Mouse (Mus musculus): Measurements from ENCODE around the gene Rhot2.

Rhot2 gene

DNA sequence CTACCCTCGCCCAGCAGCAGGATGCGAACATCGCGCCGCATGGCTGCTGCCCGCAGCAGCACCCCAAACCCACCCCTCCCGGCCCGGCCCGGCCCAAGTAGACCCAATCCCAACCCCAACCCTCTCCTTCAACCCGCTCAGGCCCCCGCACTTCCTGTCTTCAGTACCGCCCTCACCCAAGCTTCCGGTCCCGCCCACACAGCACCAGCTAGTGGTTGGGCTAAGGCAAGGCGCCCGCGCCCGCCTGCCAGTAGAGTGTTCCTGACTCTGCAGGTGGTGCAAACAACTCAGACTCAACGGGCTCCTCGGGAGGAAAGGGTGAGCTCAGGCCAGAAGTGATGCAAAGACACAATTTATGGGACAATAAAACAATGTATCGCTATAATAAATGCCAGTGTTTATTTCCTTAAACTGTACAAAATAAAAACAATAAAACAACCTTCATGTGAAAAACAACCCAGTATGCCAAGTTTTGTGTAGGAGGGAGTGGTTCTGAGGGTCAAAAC lies at the start of gene Rhot2:
TSS of gene Rhot2 (minus strand) at position 456 of the 506 bp plus-strand sequence.
- peak; percentile 90 to 92 for DNase-seq (ENCODE audit: low spot score in 2 of 2)

DNA sequence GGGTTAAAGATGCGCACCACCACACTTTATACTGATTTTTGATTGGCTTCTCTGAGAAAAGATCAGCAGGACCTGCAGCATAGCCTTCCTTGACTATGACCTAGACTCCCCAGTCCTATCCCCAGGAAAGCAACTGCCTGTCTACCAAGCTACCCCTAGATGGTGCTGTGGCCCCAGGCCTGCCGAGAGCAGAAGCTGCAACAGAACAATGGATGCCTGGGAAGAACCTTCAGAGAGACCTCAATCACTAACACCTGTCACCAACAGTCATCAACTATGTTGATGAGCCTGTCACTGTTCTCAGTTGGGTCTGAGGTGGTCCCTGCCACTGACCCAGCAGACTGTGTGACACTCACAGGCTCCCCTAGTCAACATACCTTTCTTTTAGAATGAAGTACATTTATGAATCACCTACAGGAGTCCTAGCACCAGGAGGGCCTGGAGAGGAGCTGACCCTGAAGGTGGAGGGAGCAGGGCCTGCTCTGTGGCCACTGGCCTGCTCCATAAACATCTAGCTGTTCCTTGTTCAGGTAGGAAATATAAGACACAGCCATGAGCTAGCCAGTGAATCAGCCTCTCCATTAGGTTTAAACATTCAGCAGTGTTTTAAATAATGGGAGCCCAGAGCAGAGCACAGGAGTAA lies 49.4 kb upstream of the Rhot2 start:
- DNase-seq (ENCODE audit: low spot score in 2 of 2): peak; percentile 43 to 69

DNA sequence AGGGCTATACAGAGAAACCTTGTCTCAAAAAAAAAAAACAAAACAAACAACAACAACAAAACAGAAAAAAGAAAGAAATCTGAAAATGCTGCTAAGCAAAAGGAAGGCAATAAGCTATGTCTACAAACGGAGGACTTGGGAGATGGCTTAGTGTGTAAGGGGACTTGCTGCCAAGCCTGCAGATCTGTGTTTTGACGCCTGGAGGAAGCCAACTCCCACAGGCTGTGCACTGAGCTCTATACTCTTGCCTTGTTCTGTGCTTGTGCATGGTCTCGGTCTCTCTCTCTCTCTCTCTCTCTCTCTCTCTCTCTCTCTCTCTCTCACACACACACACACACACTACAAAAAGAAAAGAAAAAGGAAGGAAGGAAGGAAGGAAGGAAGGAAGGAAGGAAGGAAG lies 44.2 kb upstream of the Rhot2 start:
- DNase-seq (ENCODE audit: low spot score in 2 of 2): no peak

DNA sequence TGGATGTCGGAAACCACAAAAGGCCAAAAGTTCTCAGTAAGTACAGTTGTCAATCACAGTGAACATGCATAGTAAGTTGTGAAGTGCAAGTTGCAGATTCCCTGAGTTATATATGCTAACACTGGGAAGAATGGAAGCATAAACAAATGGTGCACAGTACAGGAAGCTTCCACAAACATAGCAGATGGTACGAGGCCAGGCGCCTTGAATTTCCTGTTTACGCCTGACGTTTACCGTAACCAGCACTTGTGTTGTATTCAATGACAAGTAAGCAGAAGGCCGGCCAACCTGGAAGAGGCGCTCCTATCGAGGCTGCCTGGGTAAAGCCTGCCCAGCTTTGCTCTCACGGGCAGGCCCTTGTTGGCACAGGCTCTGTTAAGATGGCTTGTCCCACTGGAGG lies 42.8 kb upstream of the Rhot2 start:
- DNase-seq (ENCODE audit: low spot score in 2 of 2): no peak

DNA sequence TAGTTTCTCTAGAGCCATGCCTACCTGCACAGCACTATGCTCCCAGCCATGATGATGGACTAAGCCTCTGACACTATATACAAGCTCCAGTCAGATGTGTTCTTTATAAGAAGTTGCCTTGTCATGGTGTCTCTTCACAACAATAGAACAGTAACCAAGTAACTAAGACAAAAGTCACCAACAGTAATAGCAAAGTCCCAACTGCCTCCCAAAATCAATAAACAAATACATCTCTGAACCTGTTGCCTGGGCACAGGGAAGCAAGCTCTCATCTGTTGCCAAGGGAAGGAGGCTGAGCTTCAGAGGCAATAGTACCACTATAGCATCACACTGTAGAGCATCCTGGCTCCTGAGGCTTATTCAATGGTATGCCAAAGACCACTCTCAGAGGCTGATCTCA lies 42.2 kb upstream of the Rhot2 start:
- no peak for DNase-seq (ENCODE audit: low spot score in 2 of 2)

DNA sequence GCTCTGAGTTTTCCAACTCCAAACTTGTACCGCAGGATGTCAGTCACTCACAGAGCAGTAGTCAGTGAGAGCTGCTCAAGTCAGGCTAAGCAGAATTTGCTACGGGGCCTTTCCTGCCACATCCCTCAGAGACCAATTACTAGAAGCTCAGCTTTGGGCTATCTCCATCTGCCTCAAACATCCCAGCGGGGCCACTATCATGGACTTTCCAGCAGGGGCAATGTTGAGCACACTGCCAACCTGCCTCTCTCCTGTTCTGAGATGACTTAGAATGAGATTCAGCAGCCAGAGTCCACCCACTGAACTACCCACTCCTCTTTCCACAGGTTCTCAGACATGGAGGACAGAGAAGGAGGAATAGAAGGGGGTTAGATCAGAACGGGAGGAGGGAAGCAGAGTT lies 41.0 kb upstream of the Rhot2 start:
- no peak for DNase-seq (ENCODE audit: low spot score in 2 of 2)

DNA sequence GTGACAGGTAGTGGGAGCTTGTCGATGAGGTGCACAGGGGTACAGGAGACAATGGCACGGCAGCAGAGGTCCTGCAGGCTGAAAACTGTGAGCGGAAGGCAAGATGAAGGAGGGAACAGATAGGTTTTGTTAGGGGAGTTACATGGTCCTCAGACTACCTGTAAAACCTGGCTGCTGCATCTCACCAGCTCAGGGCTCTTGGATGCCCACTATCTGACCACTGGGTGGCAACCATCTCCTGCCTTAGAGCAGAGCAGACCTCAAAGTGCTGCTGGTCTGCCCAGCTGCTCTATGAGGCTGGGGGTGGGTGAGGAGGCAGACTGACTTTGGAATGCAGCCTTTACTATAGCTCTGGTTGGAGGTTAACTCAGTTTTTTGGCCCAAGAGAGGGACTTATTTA lies 39.2 kb upstream of the Rhot2 start:
- DNase-seq (ENCODE audit: low spot score in 2 of 2): no peak

DNA sequence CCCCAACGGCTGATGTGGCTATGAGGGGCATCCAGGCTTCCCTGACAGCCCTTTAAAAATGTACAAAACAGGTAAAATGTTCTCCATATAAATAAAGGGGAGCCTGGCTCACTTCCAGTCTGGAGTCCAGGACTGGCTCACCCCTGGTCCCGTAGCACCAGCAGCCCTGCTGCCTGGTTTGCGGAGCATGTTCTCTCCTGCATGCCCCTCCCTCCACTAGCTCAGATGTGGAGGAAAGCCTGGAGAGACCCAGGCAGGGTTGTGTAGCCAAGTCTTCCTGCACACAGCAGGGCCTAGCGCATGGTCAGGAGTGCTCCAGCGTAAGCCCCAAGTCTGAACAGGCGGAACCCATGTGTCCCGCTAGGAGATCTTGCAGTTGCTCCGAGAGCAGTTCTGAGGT lies 38.6 kb upstream of the Rhot2 start:
- no peak for DNase-seq (ENCODE audit: low spot score in 2 of 2)

DNA sequence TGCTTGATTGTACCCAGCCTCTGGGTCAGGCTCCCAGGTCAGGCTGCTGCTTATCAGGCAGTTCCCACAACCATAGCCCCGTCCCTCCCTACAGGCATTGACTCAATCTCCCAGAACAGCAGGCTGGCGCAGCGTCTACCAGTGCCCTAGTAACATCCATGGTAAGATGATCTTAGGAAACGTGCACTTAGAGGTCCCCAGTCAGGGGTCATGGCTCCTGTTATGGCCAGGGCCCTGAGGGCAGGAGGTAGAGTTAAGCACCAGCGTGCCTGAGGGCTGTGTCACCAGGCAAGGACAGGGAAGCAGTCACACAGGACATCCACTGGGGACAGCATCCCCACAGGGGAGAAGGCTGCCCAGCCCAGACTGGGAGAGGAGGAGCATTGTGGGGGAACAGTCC lies 37.7 kb upstream of the Rhot2 start:
- DNase-seq (ENCODE audit: low spot score in 2 of 2): no peak

DNA sequence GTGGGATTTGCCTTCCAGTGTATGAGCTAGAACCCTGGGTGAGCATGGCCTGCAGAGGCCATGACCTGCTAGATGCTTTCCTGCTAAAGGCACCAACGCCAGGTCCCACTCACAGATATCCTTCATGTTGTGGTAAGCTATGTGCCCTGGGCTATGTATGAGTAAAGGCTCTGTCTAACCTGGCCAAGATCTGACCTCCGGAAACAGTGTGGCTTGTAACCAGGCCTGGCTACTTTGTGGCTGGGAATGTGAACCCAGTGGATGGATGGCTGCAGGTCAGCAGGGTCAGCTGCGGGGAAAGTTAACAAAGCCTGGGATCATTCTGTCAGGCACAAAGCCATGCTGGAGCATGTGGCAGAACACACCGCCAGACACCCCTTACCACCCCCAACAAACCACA lies 37.0 kb upstream of the Rhot2 start:
- DNase-seq (ENCODE audit: low spot score in 2 of 2): no peak

DNA sequence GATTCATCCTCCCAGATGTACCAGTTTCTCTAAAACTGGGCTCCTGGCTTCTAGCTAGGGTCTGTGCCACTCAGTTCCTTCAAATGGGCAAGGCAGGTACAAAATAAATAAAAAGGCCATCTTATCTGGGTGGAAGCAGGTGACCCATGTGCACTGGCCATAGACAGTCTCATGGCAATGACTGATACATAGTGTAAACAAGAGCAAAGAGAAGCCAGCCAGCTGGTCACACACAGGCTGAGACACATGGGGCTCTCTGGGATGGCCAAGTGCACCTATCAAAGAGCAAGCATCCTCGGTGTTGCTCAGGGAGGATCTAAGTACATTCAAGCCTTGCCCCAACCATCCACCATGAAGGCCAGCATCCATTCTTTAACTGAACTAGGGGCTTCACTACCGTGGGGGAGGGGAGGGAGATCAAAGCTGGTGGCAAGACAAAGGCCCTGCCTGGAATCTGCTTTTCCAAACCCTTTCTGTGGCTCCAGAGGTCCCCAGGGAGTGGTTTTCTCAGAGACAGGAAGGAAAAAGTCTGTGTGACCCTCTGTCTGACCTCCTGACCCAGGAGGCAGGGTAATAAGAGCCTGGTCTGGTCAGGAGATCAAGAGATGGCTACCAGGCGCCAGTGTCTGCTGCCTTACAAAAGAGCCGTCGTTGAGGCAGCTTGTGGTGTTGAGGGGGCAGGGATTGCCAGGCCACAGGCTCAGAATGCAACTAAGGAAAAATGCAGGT lies 36.4 kb upstream of the Rhot2 start:
- no peak for DNase-seq (ENCODE audit: low spot score in 2 of 2)

DNA sequence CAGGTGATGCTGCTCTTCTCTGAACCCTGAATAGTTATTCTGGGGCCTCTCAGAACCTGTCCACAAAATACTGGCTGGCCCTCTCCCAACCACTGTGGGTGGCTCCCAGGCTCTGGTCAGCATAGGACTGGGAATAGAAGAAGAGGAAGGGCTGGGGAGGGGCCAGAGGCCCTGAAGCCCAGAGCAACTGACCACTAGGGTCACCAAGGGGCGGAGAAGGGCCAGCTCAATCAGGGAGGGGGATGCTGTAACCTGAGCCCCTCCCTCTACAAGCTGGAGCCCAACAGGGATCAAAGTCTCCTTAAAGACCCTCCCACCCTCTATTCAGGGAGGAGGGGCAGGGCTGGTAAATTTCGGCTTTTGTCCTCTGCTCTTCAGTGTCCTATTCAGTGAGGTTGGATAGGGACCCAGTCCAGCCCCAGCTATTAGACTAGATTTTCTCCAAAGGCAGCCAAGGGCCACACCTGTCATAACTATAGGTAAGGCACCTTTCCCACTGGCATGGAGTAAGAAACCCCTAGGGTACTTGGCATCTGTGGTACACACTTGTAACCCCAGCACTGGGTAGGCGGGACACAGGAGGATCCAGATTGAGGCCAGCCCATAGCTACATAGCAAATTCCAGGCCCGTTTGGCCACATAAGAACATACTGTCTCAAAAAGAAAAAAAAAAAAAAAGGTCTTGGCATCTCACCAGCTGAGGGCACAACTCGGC lies 35.7 kb upstream of the Rhot2 start, which contains the start of gene Wfikkn1:
TSS of gene Wfikkn1 (minus strand) at position 663 of the 715 bp plus-strand sequence.
- DNase-seq (ENCODE audit: low spot score in 2 of 2): no peak

DNA sequence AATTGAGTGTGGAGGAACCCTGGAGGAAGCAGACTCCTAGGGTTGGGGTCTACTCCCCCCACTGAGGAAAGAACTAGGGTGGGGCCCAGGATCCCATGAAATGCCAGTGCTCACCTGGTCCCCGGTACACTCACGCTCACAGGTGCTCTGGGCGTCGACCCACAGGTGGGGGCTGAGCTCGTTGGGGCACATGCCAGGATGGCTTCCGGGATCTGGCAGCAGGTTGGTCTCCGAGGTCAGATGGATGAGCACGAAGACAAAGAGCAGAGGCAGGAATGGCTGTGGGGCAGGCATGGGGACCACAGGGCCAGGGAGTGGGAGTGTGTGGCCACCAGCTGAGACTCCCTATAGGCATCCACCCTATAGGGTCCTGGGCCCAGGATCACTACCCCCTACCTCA lies 35.1 kb upstream of the Rhot2 start:
- DNase-seq (ENCODE audit: low spot score in 2 of 2): no peak

DNA sequence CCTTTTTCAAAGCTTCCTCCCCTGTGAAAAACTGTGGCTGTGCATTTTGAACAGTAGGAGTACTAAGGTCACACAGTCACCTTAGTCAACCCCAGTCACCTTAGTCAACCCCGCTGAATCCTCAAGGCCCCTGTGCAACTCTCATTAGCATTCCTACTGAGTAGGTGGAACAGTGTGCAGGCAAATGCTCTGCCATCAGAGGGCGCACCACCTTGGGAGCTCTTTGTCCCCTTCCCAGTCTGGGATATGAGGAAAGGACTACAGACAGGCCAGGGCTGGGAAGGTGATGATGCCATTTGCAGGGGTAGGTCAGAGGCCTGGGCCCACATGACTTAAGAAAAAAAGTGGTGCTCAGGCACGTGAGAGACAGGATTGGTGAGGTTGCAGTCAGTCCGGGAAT lies 34.6 kb upstream of the Rhot2 start:
- DNase-seq (ENCODE audit: low spot score in 2 of 2): no peak

DNA sequence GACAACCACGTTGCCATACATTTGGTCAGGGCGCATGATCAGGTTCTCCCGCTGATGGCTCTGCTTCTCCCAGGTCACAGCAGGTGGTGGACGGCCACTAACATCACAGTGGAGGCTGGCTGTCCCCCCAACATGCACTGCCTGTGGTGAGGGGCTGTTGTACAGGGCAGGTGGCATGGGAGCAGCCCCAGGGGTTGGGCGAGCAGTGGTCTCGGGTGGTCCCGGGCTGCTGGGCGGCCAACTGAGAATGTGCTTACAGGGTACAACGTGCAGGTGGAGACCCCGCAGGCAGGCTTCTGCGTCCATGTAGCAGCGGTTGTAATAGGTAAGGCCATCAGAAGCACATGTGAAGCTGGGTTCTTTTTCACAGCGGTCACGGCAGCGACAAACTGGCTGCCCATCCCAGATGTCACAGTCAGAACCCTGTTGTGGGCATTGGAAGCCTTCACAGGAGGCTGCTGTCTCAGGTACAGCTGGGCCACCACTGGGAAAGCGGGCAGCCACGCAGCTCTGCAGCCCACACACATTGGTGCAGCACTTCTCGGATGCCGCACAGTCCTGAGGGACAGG lies 34.0 kb upstream of the Rhot2 start:
- no peak for DNase-seq (ENCODE audit: low spot score in 2 of 2)

DNA sequence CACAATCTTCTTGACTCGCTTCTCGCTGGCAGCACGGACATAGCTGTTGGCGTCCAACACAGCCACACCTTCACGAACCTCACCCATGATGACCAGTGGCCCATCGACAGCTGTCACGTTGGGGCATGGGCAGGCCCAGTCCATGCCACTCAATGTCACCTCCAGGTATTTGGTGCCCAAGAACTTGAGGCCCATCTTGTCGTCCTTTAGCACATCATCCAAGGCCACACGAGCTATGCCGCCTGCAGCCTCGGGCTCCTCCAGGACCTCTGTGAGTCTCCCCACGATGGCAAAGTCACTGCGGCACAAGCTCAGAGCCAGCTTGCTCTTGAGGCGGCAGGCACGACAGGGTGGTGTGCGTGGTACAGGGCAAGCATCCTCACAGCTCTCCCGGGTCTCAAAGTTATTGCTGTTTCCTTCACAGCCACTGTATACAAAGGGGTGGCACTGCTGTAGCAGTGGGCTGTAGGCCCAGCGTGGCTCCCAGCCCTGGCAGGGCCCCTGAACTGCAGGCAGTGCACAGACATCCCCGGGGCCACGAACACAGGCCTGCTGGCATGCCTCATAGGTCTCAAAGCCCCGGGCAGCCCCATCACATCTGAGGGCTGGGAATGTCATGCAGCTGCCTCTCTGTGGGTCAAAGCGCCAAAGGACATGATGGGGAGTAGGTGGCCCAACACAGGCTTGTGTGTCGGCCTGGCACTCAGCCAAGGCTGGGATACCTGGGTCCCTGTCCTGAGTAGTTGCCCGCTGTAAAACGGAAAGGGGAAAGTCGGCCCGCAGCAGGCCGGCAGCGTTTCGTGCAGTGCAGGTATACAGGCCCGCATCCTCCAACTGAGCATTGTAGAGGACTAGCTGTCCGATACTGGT lies 33.3 kb upstream of the Rhot2 start:
- no peak for DNase-seq (ENCODE audit: low spot score in 2 of 2)

DNA sequence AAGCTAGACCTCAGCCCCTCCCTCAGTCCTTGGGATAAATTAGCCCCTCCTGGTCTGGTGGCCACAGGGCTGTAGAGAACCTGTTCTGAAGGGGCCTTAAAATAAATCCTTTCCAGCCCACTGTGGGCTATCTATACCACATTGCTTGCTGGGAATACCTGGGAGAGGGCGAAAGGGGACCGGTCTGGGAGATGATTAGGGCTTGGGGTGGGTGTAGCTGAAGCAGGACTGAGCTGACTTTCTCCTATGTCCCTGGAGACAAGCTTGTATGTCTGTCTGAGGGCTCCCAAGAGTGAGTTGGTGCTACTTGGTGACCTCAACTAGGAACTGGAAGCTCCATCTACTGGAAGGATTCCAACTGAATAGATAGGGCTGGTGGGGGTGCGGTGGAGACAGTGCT lies 32.4 kb upstream of the Rhot2 start:
- no peak for DNase-seq (ENCODE audit: low spot score in 2 of 2)

DNA sequence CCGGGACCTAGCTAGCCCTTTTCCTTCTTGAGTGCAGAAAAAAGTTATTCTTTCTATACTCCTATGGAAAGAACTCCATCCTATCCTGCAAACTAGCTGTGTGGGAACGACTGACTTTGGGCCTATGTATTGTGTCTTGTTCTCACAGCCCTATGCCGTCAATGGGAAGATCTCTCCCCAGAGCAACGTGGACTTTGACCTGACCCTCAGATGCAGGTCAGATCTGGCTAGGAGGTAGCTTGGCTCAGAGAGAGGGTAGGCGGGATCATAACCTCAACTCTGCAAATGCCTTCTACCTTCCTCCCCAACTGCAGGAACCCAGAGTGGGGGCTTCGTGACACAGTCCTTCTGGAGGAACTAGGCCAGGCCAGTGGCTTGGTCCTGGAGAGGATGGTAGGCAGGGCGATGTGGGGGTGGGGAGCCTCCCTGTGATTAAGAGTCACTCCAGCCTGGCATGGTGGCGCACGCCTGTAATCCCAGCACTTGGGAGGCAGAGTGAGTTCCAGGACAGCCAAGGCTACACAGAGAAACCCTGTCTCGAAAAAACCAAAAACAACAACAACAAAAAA lies 31.8 kb upstream of the Rhot2 start:
- no peak for DNase-seq (ENCODE audit: low spot score in 2 of 2)

DNA sequence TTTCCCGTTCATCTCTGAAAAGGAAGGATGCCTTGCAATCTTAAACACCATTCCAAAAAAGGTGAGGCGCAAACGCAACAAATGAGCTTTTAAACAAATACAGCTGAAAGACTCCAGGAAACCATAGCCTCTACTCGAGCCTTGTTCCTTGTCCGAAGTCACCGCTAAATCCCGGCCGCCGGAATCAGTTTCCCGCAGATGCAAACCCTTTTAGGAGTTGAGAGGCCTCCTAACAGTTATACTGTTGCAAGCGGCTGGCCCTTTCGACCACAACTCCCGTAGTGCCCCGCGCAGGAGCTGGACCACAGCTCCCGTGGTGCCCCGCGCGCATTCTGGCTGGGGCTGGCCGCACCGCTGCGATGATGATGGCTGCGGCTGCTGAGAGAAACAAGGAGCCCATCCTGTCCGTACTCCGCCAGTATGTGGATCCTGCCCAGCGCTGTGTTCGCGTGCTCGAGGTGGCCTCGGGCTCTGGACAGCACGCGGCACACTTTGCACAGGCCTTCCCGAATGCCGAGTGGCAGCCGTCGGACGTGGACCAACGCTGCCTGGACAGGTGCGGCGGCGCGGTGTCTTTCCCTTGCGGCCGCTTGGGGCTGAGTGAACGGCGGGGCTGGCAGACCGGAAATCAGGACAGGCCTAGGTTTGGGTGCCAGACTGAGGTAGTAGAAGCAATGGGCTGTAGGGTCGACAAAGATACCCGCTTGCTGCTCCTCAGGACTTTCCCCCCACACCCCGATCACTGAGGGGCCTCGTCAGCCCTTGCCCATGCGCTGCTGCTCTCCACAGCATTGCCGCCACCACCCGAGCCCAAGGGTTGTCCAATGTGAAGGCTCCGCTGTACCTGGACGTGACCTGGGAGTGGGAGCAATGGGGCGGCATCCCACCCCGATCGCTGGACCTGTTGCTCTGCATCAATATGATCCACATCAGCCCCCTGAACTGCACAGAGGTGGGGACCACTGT lies 30.8 kb upstream of the Rhot2 start:
- peak; percentile 83 to 84 for DNase-seq (ENCODE audit: low spot score in 2 of 2)

DNA sequence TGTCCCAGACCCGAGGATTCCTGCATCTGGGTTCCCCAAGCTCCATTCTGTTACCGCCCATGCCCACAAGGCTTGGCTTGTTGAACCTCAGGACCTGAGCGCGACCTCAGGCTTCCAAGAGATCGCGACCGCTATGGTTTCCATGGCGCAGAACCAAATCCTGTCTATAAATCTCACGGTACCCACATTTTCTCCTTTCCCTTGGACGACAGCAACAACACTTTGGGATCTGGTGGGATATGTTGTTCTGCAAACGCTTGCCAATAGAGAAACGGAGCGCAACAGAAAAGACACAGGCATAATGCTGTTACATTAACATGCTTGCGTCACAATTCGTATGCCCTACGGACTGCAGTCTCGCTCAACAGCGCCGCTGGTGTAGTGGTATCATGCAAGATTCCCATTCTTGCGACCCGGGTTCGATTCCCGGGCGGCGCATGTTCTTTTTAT lies 30.1 kb upstream of the Rhot2 start, which contains the start of gene Mettl26:
TSS of gene Mettl26 (plus strand) at position 354 of the 450 bp plus-strand sequence.
- DNase-seq (ENCODE audit: low spot score in 2 of 2): peak; percentile 93 to 94

All from natural killer cell, adult 2 months (primary cell).